Mouse (Mus musculus): Measurements from ENCODE around the gene Gcdh. TPM values are rescaled to one million over a fixed set of nuclear protein-coding genes. Genes with fewer than 3 reads are reported as not detected.

Gene Gcdh
- polyA plus RNA-seq, 1 experiment from 2014 or later: 35.5 TPM

- no peaks in the 10 kb centered on the region for H3K27me3 ChIP-seq (replicated peaks)
- H3K27ac ChIP-seq (ENCODE audit: poor library complexity, severe bottlenecking): peak overlapping the region; percentile 13; the same call in 1 of the 2 replicates
- peak overlapping the region; percentile 91 for H3K4me3 ChIP-seq
- peaks cover 31% of the 10 kb centered on the region for H3K4me1 ChIP-seq (replicated peaks)
- H3K4me2 ChIP-seq: peak overlapping the region; percentile 72
- peak overlapping the region; percentile 96 for H3K9ac ChIP-seq
- 83% methylated on average over 9 of the region's 9 CpGs for WGBS
- ATAC-seq (ENCODE audit: insufficient number of reproducible peaks, low FRiP score): no peak
- no peaks in the 10 kb centered on the region for H3K9me3 ChIP-seq (replicated peaks)
- H3K36me3 ChIP-seq: peaks cover 41% of the 10 kb centered on the region
Measured at GRCm38 (mm10) chr8:84844397-84845070, 49.2 kb downstream of the Gcdh start.

GRCm38 (mm10) chr8:84841514-84841913 is 52.2 kb downstream of the Gcdh start:
- Histone ChIP-seq H3K27ac (ENCODE audit: poor library complexity, severe bottlenecking) (no peak overlapping the region), H3K36me3 (peaks cover 68% of the 10 kb centered on the region), H3K9me3 (replicated peaks) (no peaks in the 10 kb centered on the region), H3K4me2 (no peak overlapping the region), H3K9ac (no peak overlapping the region), H3K27me3 (replicated peaks) (no peaks in the 10 kb centered on the region), H3K4me3 (no peak overlapping the region), H3K4me1 (replicated peaks) (peaks cover 34% of the 10 kb centered on the region)
- ATAC-seq (ENCODE audit: insufficient number of reproducible peaks, low FRiP score): no peak
- WGBS: 88% methylated on average over 1 of the region's 1 CpGs

- Histone ChIP-seq H3K36me3 (peaks cover 79% of the 10 kb centered on the region), H3K4me1 (replicated peaks) (peaks cover 36% of the 10 kb centered on the region), H3K9ac (peak within 1 kb of the TSS; percentile 97), H3K27me3 (replicated peaks) (no peaks in the 10 kb centered on the region), H3K27ac (ENCODE audit: poor library complexity, severe bottlenecking) (peak within 1 kb of the TSS; percentile 93), H3K4me2 (peak within 1 kb of the TSS; percentile 68), H3K9me3 (replicated peaks) (no peaks in the 10 kb centered on the region), H3K4me3 (peak within 1 kb of the TSS; percentile 91)
- peak; percentile 91 for ATAC-seq (ENCODE audit: insufficient number of reproducible peaks, low FRiP score)
- WGBS: under 1% methylated on average over 49 of the region's 55 CpGs
Measured at GRCm38 (mm10) chr8:84840248-84840999, 53.3 kb downstream of the Gcdh start, which contains the start of gene Rad23a. Gene Rad23a, minus strand, starts transcription at chr8:84840665.

GRCm38 (mm10) chr8:84839875-84840247 is 53.9 kb downstream of the Gcdh start:
- Histone ChIP-seq H3K27me3 (replicated peaks) (no peaks in the 10 kb centered on the region), H3K4me3 (peak overlapping the region; percentile 91), H3K9me3 (replicated peaks) (no peaks in the 10 kb centered on the region), H3K4me2 (peak overlapping the region; percentile 68), H3K9ac (peak overlapping the region; percentile 97), H3K27ac (ENCODE audit: poor library complexity, severe bottlenecking) (peak overlapping the region; percentile 93), H3K4me1 (replicated peaks) (peaks cover 35% of the 10 kb centered on the region), H3K36me3 (peaks cover 79% of the 10 kb centered on the region)
- whole genome bisulfite sequencing: 3% methylated on average over 7 of the region's 7 CpGs
- no peak for ATAC-seq (ENCODE audit: insufficient number of reproducible peaks, low FRiP score)

GRCm38 (mm10) chr8:84839411-84839810 is 54.3 kb downstream of the Gcdh start:
- no peaks in the 10 kb centered on the region for H3K9me3 ChIP-seq (replicated peaks)
- H3K9ac ChIP-seq: peak overlapping the region; percentile 97
- H3K4me3 ChIP-seq: peak overlapping the region; percentile 91
- peaks cover 35% of the 10 kb centered on the region for H3K4me1 ChIP-seq (replicated peaks)
- H3K27ac ChIP-seq (ENCODE audit: poor library complexity, severe bottlenecking): no peak overlapping the region
- no peaks in the 10 kb centered on the region for H3K27me3 ChIP-seq (replicated peaks)
- ATAC-seq (ENCODE audit: insufficient number of reproducible peaks, low FRiP score): no peak
- H3K36me3 ChIP-seq: peaks cover 79% of the 10 kb centered on the region
- peak overlapping the region; percentile 68 for H3K4me2 ChIP-seq
- WGBS: 89% methylated on average over 2 of the region's 2 CpGs

GRCm38 (mm10) chr8:84838513-84838912 is 55.2 kb downstream of the Gcdh start:
- ATAC-seq (ENCODE audit: insufficient number of reproducible peaks, low FRiP score): peak; percentile 75
- peak overlapping the region; percentile 68 for H3K4me2 ChIP-seq
- 76% methylated on average over 5 of the region's 5 CpGs for WGBS
- peaks cover 30% of the 10 kb centered on the region for H3K4me1 ChIP-seq (replicated peaks)
- H3K27me3 ChIP-seq (replicated peaks): no peaks in the 10 kb centered on the region
- no peak overlapping the region for H3K27ac ChIP-seq (ENCODE audit: poor library complexity, severe bottlenecking)
- H3K4me3 ChIP-seq: peak overlapping the region; percentile 9; the same call in 1 of the 2 replicates
- no peaks in the 10 kb centered on the region for H3K9me3 ChIP-seq (replicated peaks)
- no peak overlapping the region for H3K9ac ChIP-seq
- H3K36me3 ChIP-seq: peaks cover 78% of the 10 kb centered on the region

GRCm38 (mm10) chr8:84837912-84838470 is 55.7 kb downstream of the Gcdh start:
- peak overlapping the region; percentile 68 for H3K4me2 ChIP-seq
- no peak overlapping the region for H3K27ac ChIP-seq (ENCODE audit: poor library complexity, severe bottlenecking)
- H3K9me3 ChIP-seq (replicated peaks): no peaks in the 10 kb centered on the region
- WGBS: 81% methylated on average over 15 of the region's 15 CpGs
- no peaks in the 10 kb centered on the region for H3K27me3 ChIP-seq (replicated peaks)
- no peak overlapping the region for H3K9ac ChIP-seq
- peaks cover 36% of the 10 kb centered on the region for H3K4me1 ChIP-seq (replicated peaks)
- peak overlapping the region; percentile 9; the same call in 1 of the 2 replicates for H3K4me3 ChIP-seq
- no peak for ATAC-seq (ENCODE audit: insufficient number of reproducible peaks, low FRiP score)
- H3K36me3 ChIP-seq: peaks cover 72% of the 10 kb centered on the region

- 48% methylated on average over 8 of the region's 8 CpGs for WGBS
- peaks cover 66% of the 10 kb centered on the region for H3K36me3 ChIP-seq
- H3K9ac ChIP-seq: no peak overlapping the region
- H3K27ac ChIP-seq (ENCODE audit: poor library complexity, severe bottlenecking): no peak overlapping the region
- H3K4me2 ChIP-seq: peak overlapping the region; percentile 12; the same call in 1 of the 2 replicates
- H3K27me3 ChIP-seq (replicated peaks): no peaks in the 10 kb centered on the region
- H3K4me3 ChIP-seq: peak overlapping the region; percentile 9
- no peak for ATAC-seq (ENCODE audit: insufficient number of reproducible peaks, low FRiP score)
- H3K9me3 ChIP-seq (replicated peaks): no peaks in the 10 kb centered on the region
- H3K4me1 ChIP-seq (replicated peaks): peaks cover 39% of the 10 kb centered on the region
Measured at GRCm38 (mm10) chr8:84837149-84837911, 56.4 kb downstream of the Gcdh start.

Small RNA genes within 50 kb of the gene (microRNA-seq; reads per million reads assigned to microRNA genes)
- gene Gm24197: not detected
- 1.4 reads per million for gene Mir7069

Other genes with a start within 250 kb of the Gcdh start
- gene Ier2, start 231.1 kb downstream of the Gcdh start, polyA plus RNA-seq (2016; fragmentation: Nextera tagmentation; extraction: Ambion mirVana): 63.4 and 68.1 TPM in 2 replicates
- 46.2 and 49.5 TPM in 2 replicates for gene Trmt1, start 207.6 kb downstream of the Gcdh start, polyA plus RNA-seq (2016; fragmentation: Nextera tagmentation; extraction: Ambion mirVana)
- gene Nacc1, start 206.1 kb downstream of the Gcdh start, polyA plus RNA-seq (2016; fragmentation: Nextera tagmentation; extraction: Ambion mirVana): 20.9 and 21.3 TPM in 2 replicates
- 18.1 and 19.7 TPM in 2 replicates for gene Lyl1, start 192.5 kb downstream of the Gcdh start, polyA plus RNA-seq (2016; fragmentation: Nextera tagmentation; extraction: Ambion mirVana)
- 5.4 and 6.9 TPM in 2 replicates for gene G430095P16Rik, start 170.9 kb downstream of the Gcdh start, polyA plus RNA-seq (2016; fragmentation: Nextera tagmentation; extraction: Ambion mirVana)
- 9.2 and 10.9 TPM in 2 replicates for gene Nfix, start 93.6 kb downstream of the Gcdh start, polyA plus RNA-seq (2016; fragmentation: Nextera tagmentation; extraction: Ambion mirVana)
- gene Dand5, start 71.1 kb downstream of the Gcdh start, polyA plus RNA-seq (2016; fragmentation: Nextera tagmentation; extraction: Ambion mirVana): 4.6 and 6.2 TPM in 2 replicates
- 50.9 and 52.1 TPM in 2 replicates for gene Gadd45gip1, start 62.4 kb downstream of the Gcdh start, polyA plus RNA-seq (2016; fragmentation: Nextera tagmentation; extraction: Ambion mirVana)
- 129 and 131 TPM in 2 replicates for gene Rad23a, start 53.3 kb downstream of the Gcdh start, polyA plus RNA-seq (2016; fragmentation: Nextera tagmentation; extraction: Ambion mirVana)
- 747 and 767 TPM in 2 replicates for gene Calr, start 47.0 kb downstream of the Gcdh start, polyA plus RNA-seq (2016; fragmentation: Nextera tagmentation; extraction: Ambion mirVana)
- gene Farsa, start 36.9 kb downstream of the Gcdh start, polyA plus RNA-seq (2016; fragmentation: Nextera tagmentation; extraction: Ambion mirVana): 53.6 and 59.2 TPM in 2 replicates
- 36.5 and 36.9 TPM in 2 replicates for gene Syce2, start 21.8 kb downstream of the Gcdh start, polyA plus RNA-seq (2016; fragmentation: Nextera tagmentation; extraction: Ambion mirVana)
- gene Klf1, start 8.0 kb upstream of the Gcdh start, polyA plus RNA-seq (2016; fragmentation: Nextera tagmentation; extraction: Ambion mirVana): 12.1 and 17.9 TPM in 2 replicates
- 4.2 and 4.3 TPM in 2 replicates for gene Dnase2a, start 14.6 kb upstream of the Gcdh start, polyA plus RNA-seq (2016; fragmentation: Nextera tagmentation; extraction: Ambion mirVana)
- gene Mast1, start 43.4 kb upstream of the Gcdh start, polyA plus RNA-seq (2016; fragmentation: Nextera tagmentation; extraction: Ambion mirVana): 0.13 and 0.24 TPM in 2 replicates
- gene Rtbdn, start 53.1 kb upstream of the Gcdh start, polyA plus RNA-seq (2016; fragmentation: Nextera tagmentation; extraction: Ambion mirVana): 0.20 and 0.31 TPM in 2 replicates
- gene Gm49661, start 75.5 kb upstream of the Gcdh start, polyA plus RNA-seq (2016; fragmentation: Nextera tagmentation; extraction: Ambion mirVana): not detected in 2 replicates
- 638 and 672 TPM in 2 replicates for gene Prdx2, start 75.7 kb upstream of the Gcdh start, polyA plus RNA-seq (2016; fragmentation: Nextera tagmentation; extraction: Ambion mirVana)
- gene Rnaseh2a, start 75.8 kb upstream of the Gcdh start, polyA plus RNA-seq (2016; fragmentation: Nextera tagmentation; extraction: Ambion mirVana): 77.1 and 79.0 TPM in 2 replicates
- 11.9 and 13.2 TPM in 2 replicates for gene Junb, start 84.8 kb upstream of the Gcdh start, polyA plus RNA-seq (2016; fragmentation: Nextera tagmentation; extraction: Ambion mirVana)
- gene Hook2, start 96.7 kb upstream of the Gcdh start, polyA plus RNA-seq (2016; fragmentation: Nextera tagmentation; extraction: Ambion mirVana): 7.2 and 7.7 TPM in 2 replicates
- not detected in 2 replicates for gene Best2, start 120.6 kb upstream of the Gcdh start, polyA plus RNA-seq (2016; fragmentation: Nextera tagmentation; extraction: Ambion mirVana)
- gene Asna1, start 131.4 kb upstream of the Gcdh start, polyA plus RNA-seq (2016; fragmentation: Nextera tagmentation; extraction: Ambion mirVana): 114 and 118 TPM in 2 replicates
- 102 and 109 TPM in 2 replicates for gene Trir, start 132.9 kb upstream of the Gcdh start, polyA plus RNA-seq (2016; fragmentation: Nextera tagmentation; extraction: Ambion mirVana)
- gene Tnpo2, start 143.0 kb upstream of the Gcdh start, polyA plus RNA-seq (2016; fragmentation: Nextera tagmentation; extraction: Ambion mirVana): 28.8 and 34.4 TPM in 2 replicates
- gene Fbxw9, start 166.1 kb upstream of the Gcdh start, polyA plus RNA-seq (2016; fragmentation: Nextera tagmentation; extraction: Ambion mirVana): 17.3 and 18.8 TPM in 2 replicates
- gene Gm5741, start 174.1 kb upstream of the Gcdh start, polyA plus RNA-seq (2016; fragmentation: Nextera tagmentation; extraction: Ambion mirVana): not detected in 2 replicates
- 50.4 and 60.9 TPM in 2 replicates for gene Dhps, start 177.8 kb upstream of the Gcdh start, polyA plus RNA-seq (2016; fragmentation: Nextera tagmentation; extraction: Ambion mirVana)
- gene Wdr83os, start 186.8 kb upstream of the Gcdh start, polyA plus RNA-seq (2016; fragmentation: Nextera tagmentation; extraction: Ambion mirVana): 107 and 109 TPM in 2 replicates
- gene Wdr83, start 187.4 kb upstream of the Gcdh start, polyA plus RNA-seq (2016; fragmentation: Nextera tagmentation; extraction: Ambion mirVana): 31.7 and 33.2 TPM in 2 replicates
- 33.2 and 34.8 TPM in 2 replicates for gene Man2b1, start 189.3 kb upstream of the Gcdh start, polyA plus RNA-seq (2016; fragmentation: Nextera tagmentation; extraction: Ambion mirVana)
- 1.2 and 1.3 TPM in 2 replicates for gene Zfp791, start 229.2 kb upstream of the Gcdh start, polyA plus RNA-seq (2016; fragmentation: Nextera tagmentation; extraction: Ambion mirVana)

All from heart, embryonic 12.5 days (tissue).